Mouse (Mus musculus) brain, embryonic 14.5 days (tissue): ENCODE measurements at regions not wholly inside any gene's neighbourhood (a gene's known extent, or its start where the extent isn't known, plus 50 kb on each side); places are given as distances from the start of the nearest gene placed in this dataset.

Experiments used
- CTCF ChIP-seq: fragments of 200-500 bp; IDR thresholded peaks from 2 replicates; pipeline ENCODE4 v1.5.1; 2012; ENCODE audit warnings: inconsistent platforms, mild to moderate bottlenecking, moderate library complexity, borderline replicate concordance; ENCODE audit not compliant: insufficient read depth, insufficient read length; ENCODE audit errors: extremely low read depth
- POLR2A ChIP-seq: fragments of 200-500 bp; IDR thresholded peaks from 2 replicates; pipeline ENCODE4 v1.6.1; 2012; ENCODE audit warnings: mild to moderate bottlenecking, inconsistent platforms, borderline replicate concordance; ENCODE audit not compliant: poor library complexity, insufficient read depth, insufficient read length, severe bottlenecking; ENCODE audit errors: extremely low read depth

- TF ChIP-seq CTCF, result no peak
- TF ChIP-seq POLR2A, result no peak
Measured at GRCm38 (mm10) chr11:111696668-111697067, 630.7 kb downstream of the Kcnj2 start.
